Mouse (Mus musculus): Measurements from ENCODE around the gene Il13. TPM values are rescaled to one million over a fixed set of nuclear protein-coding genes. Genes with fewer than 3 reads are reported as not detected.

The Il13 gene
- 0.17 TPM in 1 of 2 replicates, not detected in the other for polyA plus RNA-seq (2012; ENCODE audit: insufficient read depth, low replicate concordance)

- no peaks in the 10 kb centered on the region for H3K36me3 ChIP-seq (replicated peaks; ENCODE audit: low read length)
- no peaks in the 10 kb centered on the region for H3K9me3 ChIP-seq
- H3K4me3 ChIP-seq (replicated peaks): no peak within 1 kb of the TSS
- peaks cover 59% of the 10 kb centered on the region for H3K4me1 ChIP-seq
- TF ChIP-seq FLI1 (IDR thresholded peaks at IDR 0.05; ENCODE audit: low read length): no peak
- TF ChIP-seq GATA1 (IDR thresholded peaks at IDR 0.05; ENCODE audit: borderline replicate concordance, low read length): no peak
- peaks cover 19% of the 10 kb centered on the region for H3K27me3 ChIP-seq (replicated peaks)
Measured at GRCm38 (mm10) chr11:53634556-53634955, at the start of gene Il13. Il13 (minus strand) TSS chr11:53634702.

GRCm38 (mm10) chr11:53682994-53683530 lies 48.6 kb upstream of the Il13 start:
- Histone ChIP-seq H3K4me1 (peaks cover 9% of the 10 kb centered on the region; the same call in 1 of the 2 replicates), H3K27me3 (replicated peaks) (no peaks in the 10 kb centered on the region), H3K9me3 (no peaks in the 10 kb centered on the region), H3K36me3 (replicated peaks; ENCODE audit: low read length) (peaks cover 88% of the 10 kb centered on the region), H3K4me3 (replicated peaks) (no peak overlapping the region)
- TF ChIP-seq GATA1 (IDR thresholded peaks at IDR 0.05; ENCODE audit: borderline replicate concordance, low read length) (no peak), FLI1 (IDR thresholded peaks at IDR 0.05; ENCODE audit: low read length) (no peak)

- H3K9me3 ChIP-seq: no peaks in the 10 kb centered on the region
- H3K27me3 ChIP-seq (replicated peaks): no peaks in the 10 kb centered on the region
- H3K36me3 ChIP-seq (replicated peaks; ENCODE audit: low read length): peaks cover 90% of the 10 kb centered on the region
- H3K4me1 ChIP-seq: peaks cover 9% of the 10 kb centered on the region; the same call in 1 of the 2 replicates
- H3K4me3 ChIP-seq (replicated peaks): no peak overlapping the region
- no peak for TF ChIP-seq GATA1 (IDR thresholded peaks at IDR 0.05; ENCODE audit: borderline replicate concordance, low read length)
- no peak for TF ChIP-seq FLI1 (IDR thresholded peaks at IDR 0.05; ENCODE audit: low read length)
Measured at GRCm38 (mm10) chr11:53682170-53682569, 47.7 kb upstream of the Il13 start.

DNA sequence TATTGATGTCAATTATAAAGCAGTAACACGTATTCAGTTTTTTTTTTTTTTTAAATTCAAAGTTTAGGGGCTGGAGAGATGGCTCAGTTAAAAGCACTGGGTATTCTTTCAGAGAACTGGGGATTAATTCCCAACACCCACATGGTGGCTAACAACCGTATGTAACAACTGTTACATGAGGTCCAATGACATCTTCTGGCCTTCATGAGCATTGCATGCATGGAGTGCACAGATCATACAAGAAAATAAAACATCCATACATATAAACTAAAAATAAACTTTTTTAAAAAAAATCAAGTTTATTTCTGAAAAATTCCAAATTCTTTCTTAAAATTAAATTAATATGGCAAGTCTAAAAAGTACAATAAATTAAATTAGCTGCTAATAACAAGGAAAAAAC lies 47.2 kb upstream of the Il13 start:
- H3K36me3 ChIP-seq (replicated peaks; ENCODE audit: low read length): peaks cover 90% of the 10 kb centered on the region
- H3K4me3 ChIP-seq (replicated peaks): no peak overlapping the region

DNA sequence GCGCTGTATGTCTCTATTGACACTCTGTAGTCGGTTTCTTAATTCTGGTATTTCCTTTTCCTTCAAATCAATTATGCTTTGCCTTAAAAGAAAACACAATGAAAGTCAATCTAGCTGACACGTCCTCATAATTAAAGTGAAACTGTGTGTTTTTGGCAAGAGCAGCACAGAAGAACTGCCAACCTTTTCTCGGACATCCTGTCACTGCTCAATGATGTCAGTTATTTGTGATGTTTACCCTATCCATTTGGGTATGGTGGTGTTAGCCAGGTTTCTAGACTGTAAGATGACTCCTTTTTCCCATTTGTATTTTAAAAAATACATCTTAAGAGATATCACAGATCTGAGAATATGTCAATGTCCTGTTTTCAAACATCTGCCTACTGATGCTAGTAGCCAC lies 45.6 kb upstream of the Il13 start:
- Histone ChIP-seq H3K36me3 (replicated peaks; ENCODE audit: low read length) (peaks cover 88% of the 10 kb centered on the region), H3K27me3 (replicated peaks) (no peaks in the 10 kb centered on the region), H3K4me3 (replicated peaks) (no peak overlapping the region), H3K4me1 (peaks cover 8% of the 10 kb centered on the region; the same call in 1 of the 2 replicates), H3K9me3 (no peaks in the 10 kb centered on the region)
- TF ChIP-seq FLI1 (IDR thresholded peaks at IDR 0.05; ENCODE audit: low read length) (no peak), GATA1 (IDR thresholded peaks at IDR 0.05; ENCODE audit: borderline replicate concordance, low read length) (no peak)

More for the DNA sequence above, 47.2 kb upstream of the Il13 start:
- Histone ChIP-seq H3K9me3 (no peaks in the 10 kb centered on the region), H3K4me1 (peaks cover 9% of the 10 kb centered on the region; the same call in 1 of the 2 replicates), H3K27me3 (replicated peaks) (no peaks in the 10 kb centered on the region)
- no peak for TF ChIP-seq FLI1 (IDR thresholded peaks at IDR 0.05; ENCODE audit: low read length)
- TF ChIP-seq GATA1 (IDR thresholded peaks at IDR 0.05; ENCODE audit: borderline replicate concordance, low read length): no peak

DNA sequence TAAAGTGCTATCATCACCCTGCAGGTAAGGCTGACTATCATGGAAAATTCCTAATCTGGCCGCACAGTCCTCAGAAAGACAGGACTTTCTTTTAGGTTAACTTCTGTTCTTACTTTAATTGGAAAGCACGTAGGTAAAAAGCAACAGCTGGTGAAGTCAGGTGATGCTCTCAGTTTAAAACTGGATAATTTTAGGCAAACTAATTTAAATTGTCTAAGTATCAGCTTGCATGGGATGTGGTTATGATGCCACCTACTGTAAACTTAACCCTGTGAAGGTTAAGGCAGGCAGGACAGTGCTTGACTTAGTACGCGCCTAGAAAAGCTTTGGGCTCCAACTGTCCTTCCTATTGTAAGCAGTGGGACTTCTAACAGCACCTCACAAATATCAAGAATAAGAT lies 36.9 kb upstream of the Il13 start:
- H3K36me3 ChIP-seq (replicated peaks; ENCODE audit: low read length): peaks cover 93% of the 10 kb centered on the region

DNA sequence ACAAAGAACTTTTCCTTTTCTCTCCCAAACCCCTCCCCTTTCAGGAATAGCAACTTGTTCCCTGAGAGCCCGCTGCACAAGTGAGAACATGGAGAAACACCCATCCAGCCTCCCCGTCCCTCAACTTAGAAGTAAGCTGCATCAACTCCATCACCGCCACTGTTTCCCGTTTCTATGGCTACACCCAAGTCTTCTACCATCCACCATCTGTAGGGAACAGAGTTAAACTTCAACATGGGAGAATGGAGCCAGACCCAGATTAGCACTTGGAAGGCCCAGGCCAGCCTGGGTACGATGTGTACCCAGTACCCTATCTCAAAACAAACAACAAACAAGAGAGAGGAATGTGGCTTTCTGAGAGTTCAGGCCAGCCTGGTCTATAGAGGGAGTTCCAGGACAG lies 29.6 kb upstream of the Il13 start:
- Histone ChIP-seq H3K9me3 (no peaks in the 10 kb centered on the region), H3K27me3 (replicated peaks) (no peaks in the 10 kb centered on the region), H3K36me3 (replicated peaks; ENCODE audit: low read length) (peaks cover 73% of the 10 kb centered on the region), H3K4me1 (peaks cover 58% of the 10 kb centered on the region), H3K4me3 (replicated peaks) (no peak overlapping the region)
- TF ChIP-seq FLI1 (IDR thresholded peaks at IDR 0.05; ENCODE audit: low read length) (no peak), GATA1 (IDR thresholded peaks at IDR 0.05; ENCODE audit: borderline replicate concordance, low read length) (no peak)

More for the DNA sequence above, 36.9 kb upstream of the Il13 start:
- TF ChIP-seq FLI1 (IDR thresholded peaks at IDR 0.05; ENCODE audit: low read length) (no peak), GATA1 (IDR thresholded peaks at IDR 0.05; ENCODE audit: borderline replicate concordance, low read length) (no peak)
- H3K9me3 ChIP-seq: no peaks in the 10 kb centered on the region
- H3K4me3 ChIP-seq (replicated peaks): no peak overlapping the region
- no peaks in the 10 kb centered on the region for H3K27me3 ChIP-seq (replicated peaks)
- H3K4me1 ChIP-seq: peaks cover 3% of the 10 kb centered on the region; the same call in 1 of the 2 replicates

- Histone ChIP-seq H3K36me3 (replicated peaks; ENCODE audit: low read length) (peaks cover 63% of the 10 kb centered on the region), H3K9me3 (no peaks in the 10 kb centered on the region), H3K27me3 (replicated peaks) (no peaks in the 10 kb centered on the region), H3K4me1 (peaks cover 64% of the 10 kb centered on the region), H3K4me3 (replicated peaks) (peak overlapping the region; percentile 84)
- no peak for TF ChIP-seq FLI1 (IDR thresholded peaks at IDR 0.05; ENCODE audit: low read length)
- TF ChIP-seq GATA1 (IDR thresholded peaks at IDR 0.05; ENCODE audit: borderline replicate concordance, low read length): no peak
Measured at GRCm38 (mm10) chr11:53662794-53663674, 28.5 kb upstream of the Il13 start.

DNA sequence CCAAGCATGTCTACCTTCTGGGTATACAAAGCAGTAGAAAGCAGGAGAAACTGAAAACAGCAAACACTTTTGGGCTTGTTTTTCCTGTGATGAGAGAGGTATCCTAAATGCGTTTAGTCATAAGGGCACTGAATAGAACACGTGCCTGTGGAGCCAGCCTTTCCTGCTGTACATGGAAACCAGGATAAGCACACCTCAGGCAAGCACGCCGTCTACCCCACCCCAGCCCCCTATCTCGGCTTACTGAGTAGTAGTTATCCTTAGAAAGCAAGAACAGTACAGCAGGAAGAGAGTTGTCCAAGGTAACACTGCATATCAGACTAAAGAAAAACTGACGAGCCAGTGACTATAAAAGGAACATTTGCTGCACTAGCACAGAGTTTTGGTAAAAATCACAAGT lies 23.3 kb upstream of the Il13 start:
- Histone ChIP-seq H3K36me3 (replicated peaks; ENCODE audit: low read length) (peaks cover 49% of the 10 kb centered on the region), H3K27me3 (replicated peaks) (no peaks in the 10 kb centered on the region), H3K9me3 (no peaks in the 10 kb centered on the region), H3K4me3 (replicated peaks) (no peak overlapping the region), H3K4me1 (peaks cover 87% of the 10 kb centered on the region)
- TF ChIP-seq GATA1 (IDR thresholded peaks at IDR 0.05; ENCODE audit: borderline replicate concordance, low read length) (no peak), FLI1 (IDR thresholded peaks at IDR 0.05; ENCODE audit: low read length) (no peak)

- no peaks in the 10 kb centered on the region for H3K9me3 ChIP-seq
- no peak for TF ChIP-seq FLI1 (IDR thresholded peaks at IDR 0.05; ENCODE audit: low read length)
- TF ChIP-seq GATA1 (IDR thresholded peaks at IDR 0.05; ENCODE audit: borderline replicate concordance, low read length): no peak
- H3K36me3 ChIP-seq (replicated peaks; ENCODE audit: low read length): peaks cover 53% of the 10 kb centered on the region
- no peaks in the 10 kb centered on the region for H3K27me3 ChIP-seq (replicated peaks)
- peak overlapping the region; percentile 67 for H3K4me3 ChIP-seq (replicated peaks)
- peaks cover 83% of the 10 kb centered on the region for H3K4me1 ChIP-seq
Measured at GRCm38 (mm10) chr11:53657381-53657780, 22.9 kb upstream of the Il13 start.
